Mouse (Mus musculus) cortical plate, adult 2 months (tissue): ENCODE results near the gene Slc19a3.

Experiments
- CTCF ChIP-seq: fragments of 200-500 bp; IDR thresholded peaks from 2 replicates; pipeline ENCODE4 v1.5.1; 2011; ENCODE audit warnings: mild to moderate bottlenecking, control low read depth, low read length; ENCODE audit not compliant: insufficient read depth; ENCODE audit errors: extremely low read depth
- POLR2A ChIP-seq: fragments of 200-500 bp; IDR thresholded peaks from 2 replicates; pipeline ENCODE4 v1.6.1; 2011; ENCODE audit warnings: mild to moderate bottlenecking, low read length, control low read depth; ENCODE audit not compliant: insufficient read depth; ENCODE audit errors: extremely low read depth

DNA sequence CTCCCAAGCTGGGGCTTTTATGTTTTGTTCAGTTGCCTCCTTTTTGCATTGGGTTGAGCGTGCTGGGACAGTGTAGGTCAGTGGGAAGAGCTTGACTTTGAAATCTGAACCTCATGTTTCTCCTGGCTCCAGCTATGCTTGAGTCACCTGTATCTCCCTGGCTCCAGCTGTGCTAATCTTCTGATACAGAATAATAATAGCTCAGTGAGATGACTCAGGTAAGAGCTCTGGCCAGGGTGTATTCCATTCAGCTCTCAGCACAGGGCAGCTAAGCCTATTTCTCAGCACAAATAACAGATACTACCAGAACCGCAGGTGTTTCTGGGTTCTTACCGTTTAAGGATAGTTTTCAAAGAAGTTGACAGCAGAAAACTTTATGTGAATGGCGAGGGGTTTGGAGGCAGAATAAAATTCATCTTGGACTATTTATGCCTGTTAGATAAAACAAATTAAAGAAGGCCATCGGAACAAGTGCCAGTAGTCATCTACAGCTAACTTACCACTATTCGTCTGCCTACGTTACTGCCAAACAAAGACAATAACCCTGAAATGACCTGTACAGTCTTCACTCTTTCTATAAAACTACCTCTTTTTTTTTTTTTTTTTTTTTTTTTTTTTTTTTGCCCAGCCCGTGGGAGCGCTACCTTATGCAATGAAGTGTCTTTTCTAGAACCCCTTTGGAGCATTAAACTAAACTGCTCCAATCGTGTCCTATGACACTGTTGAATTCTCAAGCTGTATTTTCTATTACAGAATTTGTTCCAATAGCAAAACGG is 1.2 kb downstream of the Slc19a3 start:
- TF ChIP-seq CTCF: no peak
- TF ChIP-seq POLR2A: no peak
